Mouse (Mus musculus): ENCODE measurements around the gene Atp5c1. TPM values are rescaled to one million over a fixed set of nuclear protein-coding genes. Genes with fewer than 3 reads are reported as not detected.

Gene Atp5c1
- polyA plus RNA-seq, 1 experiment from 2014 or later = 642 TPM

DNA sequence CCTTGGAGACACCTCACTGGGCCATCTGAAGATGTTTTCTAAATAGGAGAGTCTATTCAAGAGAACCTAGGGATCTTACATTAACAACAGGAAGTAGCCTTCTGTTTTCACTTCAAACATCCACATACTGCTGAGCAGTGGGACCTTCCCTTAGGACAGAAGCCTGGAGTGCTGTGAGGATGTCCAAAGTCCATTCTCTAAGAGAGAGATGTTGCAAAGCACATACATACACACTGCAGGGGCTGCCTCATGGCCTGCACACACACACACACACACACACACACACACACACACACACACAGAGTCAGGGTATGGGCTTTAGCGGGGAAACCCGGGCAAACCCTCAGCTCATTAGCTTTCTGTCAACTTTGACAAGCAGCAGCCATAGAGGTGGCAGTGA is 20.2 kb upstream of the Atp5c1 start:
- no peak overlapping the region for H3K27ac ChIP-seq (ENCODE audit: low read length)
- ATAC-seq (ENCODE audit: insufficient read depth, low FRiP score) = 0 out of 2 replicates have a peak, but pooled peaks have one; percentile 29
- H3K9me3 ChIP-seq (replicated peaks; ENCODE audit: control insufficient read depth, low read length) = no peaks in the 10 kb centered on the region
- 44% methylated on average over 2 of the region's 2 CpGs for WGBS
- H3K27me3 ChIP-seq (ENCODE audit: control insufficient read depth, insufficient read depth, low read length) = no peaks in the 10 kb centered on the region
- H3K4me2 ChIP-seq (ENCODE audit: low read depth, low read length) = no peak overlapping the region
- H3K36me3 ChIP-seq (ENCODE audit: control insufficient read depth, insufficient read depth, low read length) = no peaks in the 10 kb centered on the region
- no peak overlapping the region for H3K4me3 ChIP-seq (replicated peaks; ENCODE audit: low read length)
- no peaks in the 10 kb centered on the region for H3K4me1 ChIP-seq (ENCODE audit: control insufficient read depth, insufficient read depth, low read length)
- H3K9ac ChIP-seq (ENCODE audit: low read length) = no peak overlapping the region

GRCm38 (mm10) chr2:10098598-10099215 is 18.4 kb upstream of the Atp5c1 start:
- Histone ChIP-seq H3K27ac (ENCODE audit: low read length) (no peak overlapping the region), H3K9ac (ENCODE audit: low read length) (no peak overlapping the region), H3K36me3 (ENCODE audit: control insufficient read depth, insufficient read depth, low read length) (no peaks in the 10 kb centered on the region), H3K9me3 (replicated peaks; ENCODE audit: control insufficient read depth, low read length) (no peaks in the 10 kb centered on the region), H3K4me2 (ENCODE audit: low read depth, low read length) (no peak overlapping the region), H3K4me1 (ENCODE audit: control insufficient read depth, insufficient read depth, low read length) (peaks cover 2% of the 10 kb centered on the region; the same call in 1 of the 2 replicates), H3K27me3 (ENCODE audit: control insufficient read depth, insufficient read depth, low read length) (no peaks in the 10 kb centered on the region), H3K4me3 (replicated peaks; ENCODE audit: low read length) (no peak overlapping the region)
- WGBS = 32% methylated on average over 9 of the region's 9 CpGs
- no peak for ATAC-seq (ENCODE audit: insufficient read depth, low FRiP score)

- Histone ChIP-seq H3K9ac (ENCODE audit: low read length) (no peak overlapping the region), H3K4me1 (ENCODE audit: control insufficient read depth, insufficient read depth, low read length) (peaks cover 2% of the 10 kb centered on the region; the same call in 1 of the 2 replicates), H3K27me3 (ENCODE audit: control insufficient read depth, insufficient read depth, low read length) (no peaks in the 10 kb centered on the region), H3K36me3 (ENCODE audit: control insufficient read depth, insufficient read depth, low read length) (peaks cover 20% of the 10 kb centered on the region), H3K27ac (ENCODE audit: low read length) (peak overlapping the region; percentile 67), H3K9me3 (replicated peaks; ENCODE audit: control insufficient read depth, low read length) (no peaks in the 10 kb centered on the region), H3K4me2 (ENCODE audit: low read depth, low read length) (0 out of 2 replicates have a peak overlapping the region, but pooled peaks have one; percentile 22), H3K4me3 (replicated peaks; ENCODE audit: low read length) (no peak overlapping the region)
- ATAC-seq (ENCODE audit: insufficient read depth, low FRiP score) = peak; percentile 69
- 60% methylated on average over 14 of the region's 14 CpGs for WGBS
Observed at GRCm38 (mm10) chr2:10094327-10095100, 14.2 kb upstream of the Atp5c1 start.

DNA sequence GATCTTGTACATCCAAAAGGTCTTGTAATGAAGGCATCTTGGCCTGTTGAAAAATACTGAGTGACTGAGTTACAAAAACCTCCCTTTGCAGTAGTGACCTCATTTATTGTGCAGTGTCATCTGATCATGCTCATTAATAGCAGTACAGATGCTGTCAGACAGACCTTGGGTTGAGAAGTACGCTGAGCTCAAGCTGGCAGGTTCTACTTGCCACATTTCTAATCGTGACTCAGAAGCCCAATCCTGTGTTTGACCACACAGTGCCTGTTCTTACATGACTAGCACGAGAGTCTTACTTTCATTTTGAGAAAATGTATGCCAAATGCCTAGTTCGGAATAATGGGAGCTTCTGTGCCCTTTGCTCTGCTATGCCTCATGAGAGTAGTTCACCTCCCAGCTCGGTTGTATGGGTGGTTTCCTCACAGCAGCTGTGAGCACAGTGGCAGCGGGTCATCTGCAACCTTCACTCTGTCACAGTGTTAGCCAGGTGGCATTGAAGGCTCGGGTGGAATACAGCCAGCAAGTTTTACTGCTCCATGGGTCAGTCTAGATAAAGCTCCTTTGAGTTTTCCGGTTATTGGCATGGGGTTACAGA is 7.0 kb upstream of the Atp5c1 start:
- Histone ChIP-seq H3K9me3 (replicated peaks; ENCODE audit: control insufficient read depth, low read length) (no peaks in the 10 kb centered on the region), H3K36me3 (ENCODE audit: control insufficient read depth, insufficient read depth, low read length) (peaks cover 23% of the 10 kb centered on the region), H3K27ac (ENCODE audit: low read length) (no peak overlapping the region), H3K4me1 (ENCODE audit: control insufficient read depth, insufficient read depth, low read length) (no peaks in the 10 kb centered on the region), H3K9ac (ENCODE audit: low read length) (no peak overlapping the region), H3K4me2 (ENCODE audit: low read depth, low read length) (no peak overlapping the region), H3K4me3 (replicated peaks; ENCODE audit: low read length) (no peak overlapping the region), H3K27me3 (ENCODE audit: control insufficient read depth, insufficient read depth, low read length) (no peaks in the 10 kb centered on the region)
- 84% methylated on average over 8 of the region's 8 CpGs for WGBS
- no peak for ATAC-seq (ENCODE audit: insufficient read depth, low FRiP score)

- H3K36me3 ChIP-seq (ENCODE audit: control insufficient read depth, insufficient read depth, low read length) = peaks cover 5% of the 10 kb centered on the region; the same call in 1 of the 2 replicates
- WGBS = 68% methylated on average over 1 of the region's 1 CpGs
- H3K9ac ChIP-seq (ENCODE audit: low read length) = no peak overlapping the region
- H3K4me1 ChIP-seq (ENCODE audit: control insufficient read depth, insufficient read depth, low read length) = peaks cover 19% of the 10 kb centered on the region
- H3K27me3 ChIP-seq (ENCODE audit: control insufficient read depth, insufficient read depth, low read length) = no peaks in the 10 kb centered on the region
- H3K4me2 ChIP-seq (ENCODE audit: low read depth, low read length) = no peak overlapping the region
- H3K9me3 ChIP-seq (replicated peaks; ENCODE audit: control insufficient read depth, low read length) = no peaks in the 10 kb centered on the region
- H3K27ac ChIP-seq (ENCODE audit: low read length) = no peak overlapping the region
- H3K4me3 ChIP-seq (replicated peaks; ENCODE audit: low read length) = no peak overlapping the region
- no peak for ATAC-seq (ENCODE audit: insufficient read depth, low FRiP score)
Observed at GRCm38 (mm10) chr2:10082737-10083136, 2.4 kb upstream of the Atp5c1 start.

- Histone ChIP-seq H3K27me3 (ENCODE audit: control insufficient read depth, insufficient read depth, low read length) (no peaks in the 10 kb centered on the region), H3K4me3 (replicated peaks; ENCODE audit: low read length) (peak overlapping the region; percentile 85), H3K27ac (ENCODE audit: low read length) (no peak overlapping the region), H3K9ac (ENCODE audit: low read length) (peak overlapping the region; percentile 50; the same call in 1 of the 2 replicates), H3K9me3 (replicated peaks; ENCODE audit: control insufficient read depth, low read length) (no peaks in the 10 kb centered on the region), H3K4me1 (ENCODE audit: control insufficient read depth, insufficient read depth, low read length) (peaks cover 24% of the 10 kb centered on the region), H3K4me2 (ENCODE audit: low read depth, low read length) (peak overlapping the region; percentile 52), H3K36me3 (ENCODE audit: control insufficient read depth, insufficient read depth, low read length) (0 out of 2 replicates have a peak, but pooled peaks cover 5% of the 10 kb centered on the region)
- no peak for ATAC-seq (ENCODE audit: insufficient read depth, low FRiP score)
- WGBS = 83% methylated on average over 5 of the region's 5 CpGs
Observed at GRCm38 (mm10) chr2:10081453-10082080, 1.3 kb upstream of the Atp5c1 start.

DNA sequence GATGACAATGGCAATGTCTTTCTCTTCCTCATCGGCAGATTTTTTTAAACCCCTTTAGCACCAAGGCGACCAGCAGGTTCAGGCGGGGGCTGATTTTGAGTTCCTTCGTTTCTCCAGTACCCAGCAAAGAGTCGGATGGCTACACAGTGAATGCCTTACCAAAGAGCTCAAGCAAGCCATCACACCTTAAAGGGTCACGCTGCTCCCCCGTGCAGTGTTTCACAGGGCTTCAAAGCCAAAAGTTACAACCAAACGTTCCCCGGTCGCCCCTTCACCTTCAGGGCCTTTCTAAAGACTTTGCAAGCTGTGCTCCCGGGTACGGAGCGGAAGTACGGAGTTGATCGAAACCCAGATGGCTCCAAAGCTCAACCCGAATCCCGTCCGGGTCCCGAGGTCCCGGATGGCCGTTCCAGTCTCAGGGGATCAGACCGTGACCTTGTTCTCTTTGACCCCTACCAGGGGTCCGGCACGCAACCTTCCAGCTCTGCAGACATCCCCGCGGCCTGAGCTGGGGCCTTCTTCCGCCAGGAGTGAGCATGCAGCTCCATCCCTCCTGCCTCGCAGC is 483 bp downstream of the Atp5c1 start:
- Histone ChIP-seq H3K27me3 (ENCODE audit: control insufficient read depth, insufficient read depth, low read length) (no peaks in the 10 kb centered on the region), H3K4me1 (ENCODE audit: control insufficient read depth, insufficient read depth, low read length) (peaks cover 28% of the 10 kb centered on the region), H3K4me2 (ENCODE audit: low read depth, low read length) (peak overlapping the region; percentile 82), H3K4me3 (replicated peaks; ENCODE audit: low read length) (peak overlapping the region; percentile 85), H3K27ac (ENCODE audit: low read length) (peak overlapping the region; percentile 85), H3K36me3 (ENCODE audit: control insufficient read depth, insufficient read depth, low read length) (0 out of 2 replicates have a peak, but pooled peaks cover 3% of the 10 kb centered on the region), H3K9me3 (replicated peaks; ENCODE audit: control insufficient read depth, low read length) (no peaks in the 10 kb centered on the region), H3K9ac (ENCODE audit: low read length) (peak overlapping the region; percentile 100)
- under 1% methylated on average over 28 of the region's 28 CpGs for WGBS
- no peak for ATAC-seq (ENCODE audit: insufficient read depth, low FRiP score)

DNA sequence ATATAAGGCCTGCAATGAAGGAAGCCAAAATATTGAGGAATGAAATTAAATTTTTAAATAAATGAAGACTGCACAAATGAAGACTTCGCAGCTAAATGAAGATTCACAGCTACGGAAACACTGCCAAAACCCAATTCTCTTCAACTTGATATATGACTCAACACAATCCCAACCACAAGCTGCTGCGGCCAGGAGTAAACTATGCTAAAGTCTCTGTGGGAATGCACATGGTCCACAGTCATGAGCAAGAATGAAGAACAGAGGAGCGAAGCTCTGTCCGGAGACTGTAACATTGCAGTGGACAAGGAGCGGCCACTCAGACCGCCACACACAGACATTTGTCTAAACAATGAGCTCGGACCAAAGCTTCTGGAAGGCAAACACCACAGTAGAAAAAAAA is 3.6 kb downstream of the Atp5c1 start:
- no peaks in the 10 kb centered on the region for H3K9me3 ChIP-seq (replicated peaks; ENCODE audit: control insufficient read depth, low read length)
- WGBS = 56% methylated on average over 8 of the region's 8 CpGs
- no peak overlapping the region for H3K27ac ChIP-seq (ENCODE audit: low read length)
- 0 out of 2 replicates have a peak, but pooled peaks cover 3% of the 10 kb centered on the region for H3K36me3 ChIP-seq (ENCODE audit: control insufficient read depth, insufficient read depth, low read length)
- H3K4me2 ChIP-seq (ENCODE audit: low read depth, low read length) = peak overlapping the region; percentile 36; the same call in 1 of the 2 replicates
- H3K27me3 ChIP-seq (ENCODE audit: control insufficient read depth, insufficient read depth, low read length) = no peaks in the 10 kb centered on the region
- H3K4me3 ChIP-seq (replicated peaks; ENCODE audit: low read length) = no peak overlapping the region
- H3K9ac ChIP-seq (ENCODE audit: low read length) = no peak overlapping the region
- no peak for ATAC-seq (ENCODE audit: insufficient read depth, low FRiP score)
- peaks cover 35% of the 10 kb centered on the region for H3K4me1 ChIP-seq (ENCODE audit: control insufficient read depth, insufficient read depth, low read length)
